Mouse (Mus musculus) hindbrain, embryonic 16.5 days (tissue): ENCODE measurements at regions not wholly inside any gene's neighbourhood (a gene's known extent, or its start where the extent isn't known, plus 50 kb on each side); places are given as distances from the start of the nearest gene placed in this dataset. TPM values are rescaled to one million over a fixed set of nuclear protein-coding genes. Genes with fewer than 3 reads are reported as not detected.

Source experiments
- ATAC-seq: fragments of 200-750 bp; cut with Nextera tagmentation; 2 replicates; pipeline ENCODE4 v1.8.0; 2017; ENCODE audit warnings: moderate TSS enrichment, moderate library complexity
- H3K27ac ChIP-seq: fragments of 300-500 bp; sonication (generic); 2 replicates; pipeline ENCODE4 v1.5.1; 2014; ENCODE audit warnings: low read depth, mild to moderate bottlenecking, control low read depth, low read length, moderate library complexity
- H3K27me3 ChIP-seq: fragments of 300-500 bp; sonication (generic); replicated peaks from 2 replicates; pipeline ENCODE4 v1.6.1; 2014; ENCODE audit warnings: low read length; ENCODE audit not compliant: control insufficient read depth, insufficient read depth
- H3K36me3 ChIP-seq: fragments of 300-500 bp; sonication (generic); 2 replicates; pipeline ENCODE4 v1.6.1; 2014; ENCODE audit warnings: mild to moderate bottlenecking, low read length, moderate library complexity, mixed read lengths; ENCODE audit not compliant: control insufficient read depth, insufficient read depth
- H3K4me1 ChIP-seq: fragments of 300-500 bp; sonication (generic); 2 replicates; pipeline ENCODE4 v1.6.1; 2014; ENCODE audit warnings: low read depth, low read length; ENCODE audit not compliant: control insufficient read depth, insufficient read depth
- H3K4me2 ChIP-seq: fragments of 300-500 bp; sonication (generic); 2 replicates; pipeline ENCODE4 v1.6.1; 2014; ENCODE audit warnings: mild to moderate bottlenecking, low read length, control low read depth, moderate library complexity
- H3K4me3 ChIP-seq: fragments of 300-500 bp; sonication (generic); 2 replicates; pipeline ENCODE4 v1.5.1; 2014; ENCODE audit warnings: mild to moderate bottlenecking, low read length, control low read depth, moderate library complexity
- H3K9ac ChIP-seq: fragments of 300-500 bp; sonication (generic); 2 replicates; pipeline ENCODE4 v1.6.1; 2014; ENCODE audit warnings: low read depth, mild to moderate bottlenecking, control low read depth, low read length, moderate library complexity
- H3K9me3 ChIP-seq: fragments of 300-500 bp; sonication (generic); 2 replicates; pipeline ENCODE4 v1.6.1; 2014; ENCODE audit warnings: mild to moderate bottlenecking, low read length, moderate library complexity; ENCODE audit not compliant: control insufficient read depth
- microRNA-seq: library from miRNA; unstranded; fragments of <30 nt; microRNA quantifications from one replicate; pipeline ENCODE4, GENCODE M21; 2017

DNA sequence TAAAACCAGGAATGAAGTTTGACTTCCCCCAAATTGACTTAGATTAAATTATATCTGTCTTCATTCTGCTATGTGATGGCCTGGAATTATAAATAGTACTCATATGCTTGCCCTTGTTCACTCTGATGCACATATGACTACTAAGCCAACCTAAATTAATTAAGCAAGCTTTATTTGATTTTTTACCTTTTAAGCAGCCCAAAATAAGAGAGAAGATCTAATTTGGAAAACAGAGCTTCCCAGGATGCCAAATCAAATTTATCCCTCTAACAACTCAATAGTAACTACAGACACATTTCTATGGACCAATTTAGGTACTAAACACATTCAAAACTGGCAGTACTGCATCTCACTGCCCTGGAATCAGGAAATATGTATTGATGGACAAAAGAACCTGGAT, 342.1 kb upstream of the Slc8a1 start:
- H3K27ac ChIP-seq, result no peak overlapping the region
- no peaks in the 10 kb centered on the region for H3K4me1 ChIP-seq
- no peak overlapping the region for H3K4me3 ChIP-seq
- no peak overlapping the region for H3K9ac ChIP-seq
- ATAC-seq, result no peak
- no peaks in the 10 kb centered on the region for H3K36me3 ChIP-seq
- H3K9me3 ChIP-seq, result no peaks in the 10 kb centered on the region
- H3K27me3 ChIP-seq, result no peaks in the 10 kb centered on the region
- H3K4me2 ChIP-seq, result no peak overlapping the region

Small RNA genes lying in the stretch of these regions (microRNA-seq; reads per million reads assigned to microRNA genes)
- gene Gm23400 (not detected), gene Gm27359 (not detected)
